Mouse (Mus musculus) hindbrain, embryonic 13.5 days (tissue): ENCODE measurements around the gene Olfr967. TPM values are rescaled to one million over a fixed set of nuclear protein-coding genes. Genes with fewer than 3 reads are reported as not detected.
"Not testable (repeated sequence)": the region's sequence is repeated elsewhere in the genome, so short reads cannot be mapped to it uniquely, and the experiment has no call there.

Experiments used
- ATAC-seq: fragments of 200-750 bp; cut with Nextera tagmentation; 2 replicates; pipeline ENCODE4 v1.8.0; 2017; ENCODE audit warnings: moderate TSS enrichment; ENCODE audit not compliant: low FRiP score
- H3K27ac ChIP-seq: fragments of 300-500 bp; sonication (generic); 2 replicates; pipeline ENCODE4 v1.5.1; 2015; ENCODE audit warnings: inconsistent platforms, mild to moderate bottlenecking, moderate library complexity
- H3K27me3 ChIP-seq: fragments of 300-500 bp; sonication (generic); 2 replicates; pipeline ENCODE4 v1.6.1; 2015; ENCODE audit warnings: mild to moderate bottlenecking, inconsistent platforms
- H3K36me3 ChIP-seq: fragments of 300-500 bp; sonication (generic); 2 replicates; pipeline ENCODE4 v1.6.1; 2015; ENCODE audit warnings: mild to moderate bottlenecking, inconsistent platforms
- H3K4me1 ChIP-seq: fragments of 300-500 bp; sonication (generic); replicated peaks from 2 replicates; pipeline ENCODE4 v1.6.1; 2015; ENCODE audit warnings: inconsistent platforms
- H3K4me2 ChIP-seq: fragments of 300-500 bp; sonication (generic); 2 replicates; pipeline ENCODE4 v1.6.1; 2015; ENCODE audit warnings: inconsistent platforms, mild to moderate bottlenecking, moderate library complexity
- H3K4me3 ChIP-seq: fragments of 300-500 bp; sonication (generic); 2 replicates; pipeline ENCODE4 v1.5.1; 2015; ENCODE audit warnings: mild to moderate bottlenecking, inconsistent platforms
- H3K9ac ChIP-seq: fragments of 300-500 bp; sonication (generic); 2 replicates; pipeline ENCODE4 v1.6.1; 2015; ENCODE audit warnings: mild to moderate bottlenecking, inconsistent platforms
- H3K9me3 ChIP-seq: fragments of 300-500 bp; sonication (generic); 2 replicates; pipeline ENCODE4 v1.6.1; 2016; ENCODE audit warnings: inconsistent platforms
- WGBS: fragments of 180-500 bp; shearing (Covaris S2); methylation state at CpG from one replicate; pipeline ENCODE4 v1.1.7; 2015; 5-methylcytosine and 5-hydroxymethylcytosine counted together
- polyA plus RNA-seq: library from polyadenylated mRNA; unstranded; fragments of >200 nt; fragmentation: Nextera tagmentation; extraction: Ambion mirVana; gene quantifications from 2 replicates; pipeline ENCODE4 v1.2.1, GENCODE M21; 2015

Gene Olfr967
- polyA plus RNA-seq = not detected in 2 replicates

DNA sequence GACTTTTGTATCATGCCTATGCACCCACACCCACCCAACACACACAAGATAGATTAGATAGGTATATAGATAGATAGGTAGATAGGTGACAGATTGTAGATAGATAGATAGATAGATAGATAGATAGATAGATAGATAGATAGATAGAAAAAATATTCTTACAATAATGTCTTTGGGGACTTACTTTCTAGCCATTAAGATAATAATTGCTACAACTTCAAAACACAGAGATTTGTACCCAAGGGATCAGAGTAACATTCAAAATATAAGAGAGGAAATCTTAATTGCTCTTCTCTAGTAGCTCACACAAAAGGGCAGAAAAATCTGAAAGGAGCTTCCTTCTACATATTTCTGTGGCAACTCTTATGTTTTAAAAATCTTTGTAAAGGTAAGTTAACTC is at the start of gene Olfr967:
Olfr967 (plus strand) TSS at position 301 of the 400 bp plus-strand sequence.
- no peaks in the 10 kb centered on the region for H3K27me3 ChIP-seq
- H3K9ac ChIP-seq = no peak within 1 kb of the TSS
- H3K4me2 ChIP-seq = no peak within 1 kb of the TSS
- H3K9me3 ChIP-seq = no peaks in the 10 kb centered on the region
- no peak within 1 kb of the TSS for H3K4me3 ChIP-seq
- no peaks in the 10 kb centered on the region for H3K36me3 ChIP-seq
- no peak for ATAC-seq
- H3K27ac ChIP-seq = no peak within 1 kb of the TSS
- no peaks in the 10 kb centered on the region for H3K4me1 ChIP-seq

DNA sequence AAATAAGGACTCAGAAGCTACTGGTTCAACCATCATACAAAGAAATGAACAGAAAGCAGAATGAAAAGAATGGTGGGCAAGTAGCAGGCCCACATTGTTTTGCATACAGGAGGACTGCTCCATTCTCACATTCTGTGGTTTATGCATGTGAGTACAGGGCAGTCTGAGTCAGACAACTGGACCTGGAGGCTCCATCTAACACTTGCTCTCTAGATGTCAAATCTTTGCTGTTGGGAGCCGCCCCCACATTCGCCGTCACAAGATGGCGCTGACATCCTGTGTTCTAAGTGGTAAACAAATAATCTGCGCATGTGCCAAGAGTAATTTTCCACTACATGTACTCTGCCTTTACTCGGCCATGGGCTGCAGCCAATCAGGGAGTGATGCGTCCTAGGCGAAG is 44.9 kb upstream of the Olfr967 start:
- H3K4me1 ChIP-seq, H3K9ac ChIP-seq, ATAC-seq, H3K27me3 ChIP-seq, H3K4me2 ChIP-seq, H3K27ac ChIP-seq, H3K4me3 ChIP-seq, H3K9me3 ChIP-seq, H3K36me3 ChIP-seq: not testable (repeated sequence)
- 85% methylated on average over 8 of the region's 8 CpGs for WGBS

DNA sequence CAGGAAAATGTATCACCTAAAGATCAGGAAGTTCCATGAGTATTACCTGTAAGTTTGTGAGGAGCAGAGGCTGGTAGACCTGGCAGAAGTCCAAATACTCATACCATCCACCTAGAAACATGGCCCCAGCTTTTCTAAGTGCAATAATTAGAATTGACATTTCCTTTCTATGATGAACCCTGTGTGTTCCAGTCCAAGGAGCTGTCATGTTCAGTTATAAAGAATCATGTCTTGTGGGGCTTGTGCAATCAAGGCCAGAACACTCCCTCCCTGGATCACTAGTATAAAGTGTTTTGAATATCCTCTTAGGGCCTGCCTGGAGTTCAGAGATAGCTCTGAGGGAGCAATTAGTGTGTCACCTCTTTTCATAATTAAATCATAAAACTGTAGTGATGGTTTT is 39.0 kb upstream of the Olfr967 start, which contains the start of gene Olfr149:
Olfr149 (minus strand) TSS at position 101 of the 400 bp plus-strand sequence.
- Histone ChIP-seq H3K9ac (no peak within 1 kb of the TSS), H3K27ac (no peak within 1 kb of the TSS), H3K4me1 (no peaks in the 10 kb centered on the region), H3K27me3 (no peaks in the 10 kb centered on the region), H3K36me3 (no peaks in the 10 kb centered on the region), H3K4me2 (no peak within 1 kb of the TSS), H3K9me3 (no peaks in the 10 kb centered on the region), H3K4me3 (no peak within 1 kb of the TSS)
- ATAC-seq = no peak

DNA sequence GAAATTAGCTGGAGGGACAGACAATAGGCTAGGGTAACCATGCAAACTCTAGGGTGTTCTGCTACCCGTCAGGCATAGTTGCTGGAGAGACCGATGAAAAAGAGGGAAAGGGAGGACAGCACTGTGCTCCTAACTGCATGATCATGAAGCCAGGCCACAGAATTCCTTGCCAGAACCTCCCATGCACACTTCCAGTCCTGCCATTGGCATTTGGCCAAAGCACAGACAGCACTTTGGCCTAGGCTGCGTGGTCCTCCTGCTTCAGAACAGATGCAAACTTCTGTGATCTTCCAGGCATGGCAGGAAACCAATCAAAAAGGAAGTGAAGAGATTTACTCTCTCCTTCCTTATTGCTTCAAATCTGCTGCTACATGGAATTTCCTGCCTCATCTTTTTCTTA is 37.1 kb upstream of the Olfr967 start:
- H3K4me2 ChIP-seq = no peak overlapping the region
- no peak for ATAC-seq
- no peaks in the 10 kb centered on the region for H3K27me3 ChIP-seq
- H3K9ac ChIP-seq = no peak overlapping the region
- no peaks in the 10 kb centered on the region for H3K36me3 ChIP-seq
- no peak overlapping the region for H3K4me3 ChIP-seq
- no peak overlapping the region for H3K27ac ChIP-seq
- no peaks in the 10 kb centered on the region for H3K9me3 ChIP-seq
- no peaks in the 10 kb centered on the region for H3K4me1 ChIP-seq
- WGBS = 80% methylated on average over 3 of the region's 3 CpGs

DNA sequence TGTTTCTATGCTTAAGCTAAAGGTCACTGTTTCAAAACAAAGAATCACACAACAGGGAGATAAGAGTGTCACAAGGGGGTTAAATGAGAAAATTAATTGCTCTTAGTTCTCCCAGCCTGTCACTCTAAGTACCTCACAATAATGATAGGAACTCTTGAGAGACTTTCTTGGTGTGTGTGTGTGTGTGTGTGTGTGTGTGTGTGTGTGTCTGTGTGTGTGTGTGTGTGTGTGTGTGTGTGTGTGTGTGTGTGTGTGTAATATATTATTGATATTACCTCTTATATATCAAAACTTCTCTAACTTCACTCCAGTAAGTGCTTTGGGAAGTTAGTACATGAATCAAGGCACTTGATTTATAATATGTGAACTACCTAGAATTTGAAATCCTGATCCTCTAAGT is 35.0 kb upstream of the Olfr967 start, which contains the start of gene Olfr965:
Olfr965 (plus strand) TSS at position 301 of the 400 bp plus-strand sequence.
- Histone ChIP-seq H3K27ac (no peak within 1 kb of the TSS), H3K27me3 (no peaks in the 10 kb centered on the region), H3K4me2 (no peak within 1 kb of the TSS), H3K4me3 (no peak within 1 kb of the TSS), H3K9ac (no peak within 1 kb of the TSS), H3K36me3 (no peaks in the 10 kb centered on the region), H3K9me3 (no peaks in the 10 kb centered on the region), H3K4me1 (no peaks in the 10 kb centered on the region)
- ATAC-seq = no peak

DNA sequence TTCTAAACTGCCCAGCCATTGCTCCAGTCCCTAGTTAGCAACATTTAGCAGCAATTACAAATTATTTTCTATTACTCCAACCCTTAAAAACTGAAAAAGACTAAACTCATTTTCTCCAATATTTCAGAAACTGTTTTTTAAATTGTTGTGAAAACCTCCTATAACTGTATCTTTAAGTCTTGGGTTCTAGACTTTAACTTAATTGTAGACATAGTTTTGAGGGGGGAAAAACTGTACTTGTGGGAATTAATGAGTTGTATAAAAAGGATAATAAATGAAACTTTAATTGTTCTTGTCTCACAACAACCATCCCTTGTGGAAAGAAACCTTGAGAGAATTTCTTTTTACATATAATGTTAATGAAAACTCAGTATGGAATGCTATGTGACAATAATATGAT is 15.4 kb upstream of the Olfr967 start, which contains the start of gene Olfr150:
Olfr150 (plus strand) TSS at position 301 of the 400 bp plus-strand sequence.
- Histone ChIP-seq H3K4me3 (no peak within 1 kb of the TSS), H3K4me2 (no peak within 1 kb of the TSS), H3K4me1 (no peaks in the 10 kb centered on the region), H3K9me3 (no peaks in the 10 kb centered on the region), H3K36me3 (no peaks in the 10 kb centered on the region), H3K27ac (no peak within 1 kb of the TSS), H3K27me3 (no peaks in the 10 kb centered on the region), H3K9ac (no peak within 1 kb of the TSS)
- no peak for ATAC-seq

GRCm38 (mm10) chr9:39740741-39741140 is 5.3 kb upstream of the Olfr967 start:
- Histone ChIP-seq H3K4me1 (no peaks in the 10 kb centered on the region), H3K36me3 (no peaks in the 10 kb centered on the region), H3K9me3 (no peaks in the 10 kb centered on the region), H3K4me3 (no peak overlapping the region), H3K4me2 (no peak overlapping the region), H3K9ac (no peak overlapping the region), H3K27me3 (no peaks in the 10 kb centered on the region), H3K27ac (no peak overlapping the region)
- 85% methylated on average over 1 of the region's 1 CpGs for WGBS
- no peak for ATAC-seq

- no peaks in the 10 kb centered on the region for H3K36me3 ChIP-seq
Observed at GRCm38 (mm10) chr9:39746428-39746827, 379 bp downstream of the Olfr967 start.

GRCm38 (mm10) chr9:39783153-39783552 is 37.1 kb downstream of the Olfr967 start, which contains the start of gene Olfr968:
Gene Olfr968, minus strand, starts transcription at chr9:39783253.
- Histone ChIP-seq H3K27ac (no peak within 1 kb of the TSS), H3K9me3 (no peaks in the 10 kb centered on the region), H3K9ac (no peak within 1 kb of the TSS), H3K4me1 (no peaks in the 10 kb centered on the region), H3K4me2 (no peak within 1 kb of the TSS), H3K4me3 (no peak within 1 kb of the TSS), H3K36me3 (no peaks in the 10 kb centered on the region), H3K27me3 (no peaks in the 10 kb centered on the region)
- no peak for ATAC-seq
- 79% methylated on average over 1 of the region's 1 CpGs for WGBS

More at GRCm38 (mm10) chr9:39746428-39746827, 379 bp downstream of the Olfr967 start:
- Histone ChIP-seq H3K9me3 (no peaks in the 10 kb centered on the region), H3K27me3 (no peaks in the 10 kb centered on the region), H3K4me1 (no peaks in the 10 kb centered on the region), H3K4me2 (no peak overlapping the region), H3K9ac (no peak overlapping the region), H3K4me3 (no peak overlapping the region), H3K27ac (no peak overlapping the region)
- WGBS = 91% methylated on average over 1 of the region's 1 CpGs
- no peak for ATAC-seq

- Histone ChIP-seq H3K27ac (no peak within 1 kb of the TSS), H3K4me3 (no peak within 1 kb of the TSS), H3K4me2 (no peak within 1 kb of the TSS), H3K36me3 (no peaks in the 10 kb centered on the region), H3K27me3 (no peaks in the 10 kb centered on the region), H3K4me1 (no peaks in the 10 kb centered on the region), H3K9ac (no peak within 1 kb of the TSS), H3K9me3 (no peaks in the 10 kb centered on the region)
- no peak for ATAC-seq
- 75% methylated on average over 2 of the region's 2 CpGs for WGBS
Observed at GRCm38 (mm10) chr9:39790558-39790957, 44.5 kb downstream of the Olfr967 start, which contains the start of gene Olfr969. Gene Olfr969, plus strand, starts transcription at chr9:39790945.

Other genes starting within 250 kb of the Olfr967 start
- gene Olfr957, start 230.4 kb upstream of the Olfr967 start, polyA plus RNA-seq = not detected in 2 replicates
- gene Olfr958, start 192.2 kb upstream of the Olfr967 start, polyA plus RNA-seq = not detected in 2 replicates
- not detected in 2 replicates for gene Olfr959, start 170.7 kb upstream of the Olfr967 start, polyA plus RNA-seq
- 63.0 and 69.8 TPM in 2 replicates for gene AW551984, start 141.8 kb upstream of the Olfr967 start, polyA plus RNA-seq
- gene Olfr148, start 135.6 kb upstream of the Olfr967 start, polyA plus RNA-seq = not detected in 2 replicates
- not detected in 2 replicates for gene Olfr960, start 124.9 kb upstream of the Olfr967 start, polyA plus RNA-seq
- gene Olfr961, start 101.2 kb upstream of the Olfr967 start, polyA plus RNA-seq = not detected in 2 replicates
- gene Olfr963, start 79.0 kb upstream of the Olfr967 start, polyA plus RNA-seq = not detected in 2 replicates
- gene Olfr149, start 39.1 kb upstream of the Olfr967 start, polyA plus RNA-seq = not detected in 2 replicates
- not detected in 2 replicates for gene Olfr965, start 34.9 kb upstream of the Olfr967 start, polyA plus RNA-seq
- gene Olfr150, start 15.3 kb upstream of the Olfr967 start, polyA plus RNA-seq = not detected in 2 replicates
- not detected in 2 replicates for gene Olfr968, start 37.0 kb downstream of the Olfr967 start, polyA plus RNA-seq
- gene Olfr969, start 44.7 kb downstream of the Olfr967 start, polyA plus RNA-seq = not detected in 2 replicates
- not detected in 2 replicates for gene Olfr970, start 62.6 kb downstream of the Olfr967 start, polyA plus RNA-seq
- not detected in 2 replicates for gene Olfr971, start 90.6 kb downstream of the Olfr967 start, polyA plus RNA-seq
- gene Olfr972, start 120.2 kb downstream of the Olfr967 start, polyA plus RNA-seq = not detected in 2 replicates
- not detected in 2 replicates for gene Olfr229, start 161.1 kb downstream of the Olfr967 start, polyA plus RNA-seq
- not detected in 2 replicates for gene Olfr974, start 191.3 kb downstream of the Olfr967 start, polyA plus RNA-seq
- 0.06 TPM in 1 of 2 replicates, not detected in the other for gene Olfr975, start 205.8 kb downstream of the Olfr967 start, polyA plus RNA-seq
- not detected in 2 replicates for gene Olfr976, start 214.9 kb downstream of the Olfr967 start, polyA plus RNA-seq
- gene Olfr978, start 245.9 kb downstream of the Olfr967 start, polyA plus RNA-seq = not detected in 2 replicates